22 mouse cellular contexts compared by ENCODE assay signal in genomic region chr1:36672648-36673350, GRCm38 (mm10). TPM values are rescaled to one million over a fixed set of nuclear protein-coding genes. Genes with fewer than 3 reads are reported as not detected.
A peak's percentile ranks its signal among the peaks of the same experiment; 100 is the strongest.
DNase-seq lines count a peak whose midpoint lies in the region; ATAC-seq and TF ChIP-seq lines count a peak whose summit lies in the region.
"Had no signal": no experiment of that assay in that cellular context is flagged by ENCODE, and none has a peak within 500 bp of the region (broad histone marks: within the 10 kb centered on the region; RNA-seq: fewer than 3 reads in every experiment).

No protein-coding gene starts in this region.

- no peaks in the 10 kb centered on the region for H3K9me3 ChIP-seq in hindbrain, postnatal 0 days (ENCODE audit: low read length)
- H3K9me3 ChIP-seq in hindbrain, embryonic 16.5 days (ENCODE audit: control insufficient read depth, low read length): no peaks in the 10 kb centered on the region
- H3K9me3 ChIP-seq: forebrain, embryonic 15.5 days had no signal

- H3K4me2 ChIP-seq in hindbrain, postnatal 0 days (ENCODE audit: low read depth, low read length): no peak overlapping the region
- H3K4me2 ChIP-seq in hindbrain, embryonic 16.5 days (ENCODE audit: low read length): no peak overlapping the region; the same call in 1 of the 2 replicates
- H3K4me2 ChIP-seq: forebrain, embryonic 15.5 days had no signal

- H3K36me3 ChIP-seq in hindbrain, postnatal 0 days (ENCODE audit: insufficient read depth, low read length): no peaks in the 10 kb centered on the region
- H3K36me3 ChIP-seq in hindbrain, embryonic 16.5 days (ENCODE audit: control insufficient read depth, insufficient read depth, low read length): no peaks in the 10 kb centered on the region
- H3K36me3 ChIP-seq: forebrain, embryonic 15.5 days had no signal

- H3K9ac ChIP-seq in hindbrain, postnatal 0 days (replicated peaks; ENCODE audit: low read length): no peak overlapping the region
- H3K9ac ChIP-seq in hindbrain, embryonic 16.5 days (ENCODE audit: low read depth, low read length): no peak overlapping the region
- H3K9ac ChIP-seq: forebrain, embryonic 15.5 days; liver, embryonic 14.5 days had no signal

- no peak for TF ChIP-seq CTCF in hindbrain, postnatal 0 days (IDR thresholded peaks at IDR 0.05; ENCODE audit: low read depth)
- TF ChIP-seq CTCF in embryonic fibroblast, embryonic 13.5 days (IDR thresholded peaks at IDR 0.05; ENCODE audit: borderline replicate concordance, insufficient read depth, low read length): no peak

- ATAC-seq in hindbrain, postnatal 0 days: peak; percentile 29; the same call in 1 of the 2 replicates
- ATAC-seq in hindbrain, embryonic 16.5 days: no peak
- ATAC-seq: forebrain, embryonic 15.5 days; lung, postnatal 0 days; Patski had no signal

- no peak overlapping the region for H3K27ac ChIP-seq in hindbrain, postnatal 0 days
- no peak overlapping the region for H3K27ac ChIP-seq in hindbrain, embryonic 16.5 days (ENCODE audit: low read depth, low read length)
- H3K27ac ChIP-seq in embryonic fibroblast, embryonic 13.5 days (ENCODE audit: insufficient read depth, low read length): peak overlapping the region; percentile 81
- H3K27ac ChIP-seq: forebrain, embryonic 15.5 days; liver, embryonic 14.5 days had no signal

- H3K27me3 ChIP-seq in hindbrain, postnatal 0 days (ENCODE audit: insufficient read depth, low read length): no peaks in the 10 kb centered on the region
- no peaks in the 10 kb centered on the region for H3K27me3 ChIP-seq in hindbrain, embryonic 16.5 days (replicated peaks; ENCODE audit: control insufficient read depth, insufficient read depth, low read length)
- H3K27me3 ChIP-seq: forebrain, embryonic 15.5 days; Patski had no signal

- WGBS in hindbrain, postnatal 0 days: 35% methylated on average over 16 of the region's 16 CpGs
- WGBS in hindbrain, embryonic 16.5 days: 41% methylated on average over 16 of the region's 16 CpGs

- no peak overlapping the region for H3K4me3 ChIP-seq in hindbrain, postnatal 0 days (ENCODE audit: low read length)
- no peak overlapping the region for H3K4me3 ChIP-seq in hindbrain, embryonic 16.5 days (ENCODE audit: low read length)
- no peak overlapping the region for H3K4me3 ChIP-seq in embryonic fibroblast, embryonic 13.5 days (ENCODE audit: insufficient read depth, low read length)
- H3K4me3 ChIP-seq: forebrain, embryonic 15.5 days had no signal

- no peaks in the 10 kb centered on the region for H3K4me1 ChIP-seq in hindbrain, postnatal 0 days (ENCODE audit: insufficient read depth, low read length)
- H3K4me1 ChIP-seq in hindbrain, embryonic 16.5 days (ENCODE audit: control insufficient read depth, insufficient read depth, low read depth, low read length): no peaks in the 10 kb centered on the region
- H3K4me1 ChIP-seq in embryonic fibroblast, embryonic 13.5 days (ENCODE audit: control insufficient read depth, insufficient read depth, low read length): peaks cover 4% of the 10 kb centered on the region; the same call in 1 of the 2 replicates
- H3K4me1 ChIP-seq: forebrain, embryonic 15.5 days had no signal

- no peak for DNase-seq in hindbrain, postnatal 0 days (ENCODE audit: low spot score)
- DNase-seq in layer of hippocampus, adult 9-11 months: peak; percentile 23
- no peak for DNase-seq in layer of hippocampus, adult 11-12 months (ENCODE audit: low spot score)
- peak; percentile 12 for DNase-seq in NIH3T3 (ENCODE audit: low read depth)
- DNase-seq in right cerebral cortex, postnatal 25 days: no peak
- DNase-seq in urinary bladder, postnatal 14 days (ENCODE audit: low spot score): no peak
- DNase-seq: cerebellum, postnatal 14 days; heart, postnatal 36 days; kidney, adult 2 months; right cerebral cortex, adult 18-20 months; spleen, adult 18-20 months; thymus, postnatal 14 days had no signal

- TF ChIP-seq POLR2A in embryonic fibroblast, embryonic 13.5 days (IDR thresholded peaks at IDR 0.05; ENCODE audit: low read depth, low read length): no peak

RNA-seq across cellular contexts. Expression of gene Fam178b, which starts 10.2 kb away (rescaled TPM):
- total RNA-seq in hindbrain, postnatal 0 days (2014; rRNA removed): not detected in 2 replicates
- polyA plus RNA-seq in hindbrain, postnatal 0 days (2015; fragmentation: Nextera tagmentation; extraction: Ambion mirVana): 0.21 and 0.41 TPM in 2 replicates
- 0.28 and 0.76 TPM in 2 replicates for polyA plus RNA-seq in hindbrain, embryonic 16.5 days (2015; fragmentation: Nextera tagmentation; extraction: Ambion mirVana)
- polyA plus RNA-seq in embryonic fibroblast, embryonic 13.5 days (2011; ENCODE audit: insufficient read length, low read depth, missing spikeins): not detected in 2 replicates
- total RNA-seq: left cerebral cortex, postnatal 36 days; megakaryocyte-erythroid progenitor cell, adult 5-6 weeks; monocyte, adult 5-6 weeks; neutrophil, adult 5-6 weeks had no signal
- polyA plus RNA-seq: forebrain, embryonic 15.5 days; Patski had no signal

RNA-seq across cellular contexts. Expression of gene Cox5b, which starts 18.4 kb away (rescaled TPM):
- 346 and 404 TPM in 2 replicates for total RNA-seq in hindbrain, postnatal 0 days (2014; rRNA removed)
- polyA plus RNA-seq in hindbrain, postnatal 0 days (2015; fragmentation: Nextera tagmentation; extraction: Ambion mirVana): 977 and 1,021 TPM in 2 replicates
- 711 and 823 TPM in 2 replicates for polyA plus RNA-seq in hindbrain, embryonic 16.5 days (2015; fragmentation: Nextera tagmentation; extraction: Ambion mirVana)
- polyA plus RNA-seq in embryonic fibroblast, embryonic 13.5 days (2011; ENCODE audit: insufficient read length, low read depth, missing spikeins): 379 and 417 TPM in 2 replicates

RNA-seq across cellular contexts. Expression of gene 4933424G06Rik, which starts 37.1 kb away (rescaled TPM):
- not detected in 2 replicates for total RNA-seq in hindbrain, postnatal 0 days (2014; rRNA removed)
- 0.77 and 0.89 TPM in 2 replicates for polyA plus RNA-seq in hindbrain, postnatal 0 days (2015; fragmentation: Nextera tagmentation; extraction: Ambion mirVana)
- 0.14 and 0.98 TPM in 2 replicates for polyA plus RNA-seq in hindbrain, embryonic 16.5 days (2015; fragmentation: Nextera tagmentation; extraction: Ambion mirVana)
- 0.88 TPM in 1 of 2 replicates, not detected in the other for polyA plus RNA-seq in embryonic fibroblast, embryonic 13.5 days (2011; ENCODE audit: insufficient read length, low read depth, missing spikeins)
- total RNA-seq: heart, postnatal 36 days; megakaryocyte-erythroid progenitor cell, adult 5-6 weeks; monocyte, adult 5-6 weeks; neutrophil, adult 5-6 weeks had no signal
- polyA plus RNA-seq: kidney, adult 2 months; liver, embryonic 14.5 days had no signal

RNA-seq across cellular contexts. Expression of gene Actr1b, which starts 41.4 kb away (rescaled TPM):
- 174 and 178 TPM in 2 replicates for total RNA-seq in hindbrain, postnatal 0 days (2014; rRNA removed)
- 117 and 119 TPM in 2 replicates for polyA plus RNA-seq in hindbrain, postnatal 0 days (2015; fragmentation: Nextera tagmentation; extraction: Ambion mirVana)
- polyA plus RNA-seq in hindbrain, embryonic 16.5 days (2015; fragmentation: Nextera tagmentation; extraction: Ambion mirVana): 116 and 117 TPM in 2 replicates
- polyA plus RNA-seq in embryonic fibroblast, embryonic 13.5 days (2011; ENCODE audit: insufficient read length, low read depth, missing spikeins): 109 and 120 TPM in 2 replicates

Comparison
In these comparisons a context has a peak if more than half of its experiments do, and no peak if none do; other contexts are left out.
1. DNase-seq: peak in layer of hippocampus, adult 9-11 months (single experiment) and NIH3T3 (single experiment); none in hindbrain, postnatal 0 days (single experiment), layer of hippocampus, adult 11-12 months (single experiment), right cerebral cortex, postnatal 25 days (single experiment) and urinary bladder, postnatal 14 days (single experiment).